8 mouse cellular contexts compared by ENCODE assay signal in the genomic region with DNA sequence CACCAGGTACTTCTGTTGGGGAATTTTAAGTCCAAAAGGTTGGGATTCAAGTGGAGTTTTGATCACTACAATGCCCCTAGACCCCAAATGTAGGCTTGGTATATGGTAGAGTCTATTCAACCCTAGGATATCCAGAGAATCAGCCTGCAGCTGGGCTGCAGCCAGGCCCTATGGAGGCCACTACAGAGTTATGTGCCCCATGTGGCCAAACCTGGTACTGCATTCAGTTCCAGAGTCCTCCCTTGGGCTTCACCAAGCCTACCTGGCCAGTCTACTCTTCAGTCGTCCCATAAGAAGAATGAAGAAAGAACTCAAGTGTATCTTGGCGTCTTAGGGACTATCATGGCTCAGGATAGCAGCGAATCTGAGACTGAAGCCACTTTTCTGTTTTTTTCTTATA. TPM values are rescaled to one million over a fixed set of nuclear protein-coding genes. Genes with fewer than 3 reads are reported as not detected.
DNase-seq lines count a peak whose midpoint lies in the region.

No protein-coding gene starts in this region.

- peak; percentile 67 for DNase-seq in CD4-positive helper T cell, adult 2 months (ENCODE audit: low read depth, low spot score)
- peak; percentile 37 for DNase-seq in MN1 (ENCODE audit: low spot score)
- peak; percentile 38 for DNase-seq in cerebellum, adult 9-11 months
- DNase-seq in gastrocnemius, postnatal 4 days (ENCODE audit: low spot score in 2 of 2), result peak; percentile 57 to 68
- peak; percentile 65 for DNase-seq in large intestine, adult 2 months (ENCODE audit: low read depth, low spot score)
- peak; percentile 90 for DNase-seq in lung, postnatal 14 days
- DNase-seq in right cerebral cortex, postnatal 4 days, result peak; percentile 69
- peak; percentile 72 to 73 for DNase-seq in urinary bladder, postnatal 36 days (ENCODE audit: low spot score in 2 of 2)

- WGBS in large intestine, adult 2 months, result 25% methylated on average over 3 of the region's 3 CpGs

RNA-seq across cellular contexts. Expression of gene Myl10, which starts 10.8 kb away (rescaled TPM):
- total RNA-seq in gastrocnemius, postnatal 4 days (2021), result 1 to 10 TPM; 7.8 to 8.1 TPM
- polyA plus RNA-seq in large intestine, adult 2 months (2012; rRNA removed), result not detected in 2 replicates

Comparison
In these comparisons a context has a peak if more than half of its experiments do, and no peak if none do; other contexts are left out.
1. Peak in every context shown above with its lines: DNase-seq.
2. DNase-seq: peak in every context shown above with its lines; median percentile 90 in lung, postnatal 14 days; 72 in urinary bladder, postnatal 36 days; 69 in right cerebral cortex, postnatal 4 days; 67 in CD4-positive helper T cell, adult 2 months; 65 in large intestine, adult 2 months; 62 in gastrocnemius, postnatal 4 days; 38 in cerebellum, adult 9-11 months; 37 in MN1.